Mouse (Mus musculus) hindbrain, embryonic 13.5 days (tissue): ENCODE measurements around the gene Igsf3. TPM values are rescaled to one million over a fixed set of nuclear protein-coding genes. Genes with fewer than 3 reads are reported as not detected.

ENCODE experiments used
- ATAC-seq: fragments of 200-750 bp; cut with Nextera tagmentation; 2 replicates; pipeline ENCODE4 v1.8.0; 2017; ENCODE audit warnings: moderate TSS enrichment; ENCODE audit not compliant: low FRiP score
- H3K27ac ChIP-seq: fragments of 300-500 bp; sonication (generic); 2 replicates; pipeline ENCODE4 v1.5.1; 2015; ENCODE audit warnings: inconsistent platforms, mild to moderate bottlenecking, moderate library complexity
- H3K27me3 ChIP-seq: fragments of 300-500 bp; sonication (generic); 2 replicates; pipeline ENCODE4 v1.6.1; 2015; ENCODE audit warnings: mild to moderate bottlenecking, inconsistent platforms
- H3K36me3 ChIP-seq: fragments of 300-500 bp; sonication (generic); 2 replicates; pipeline ENCODE4 v1.6.1; 2015; ENCODE audit warnings: mild to moderate bottlenecking, inconsistent platforms
- H3K4me1 ChIP-seq: fragments of 300-500 bp; sonication (generic); replicated peaks from 2 replicates; pipeline ENCODE4 v1.6.1; 2015; ENCODE audit warnings: inconsistent platforms
- H3K4me2 ChIP-seq: fragments of 300-500 bp; sonication (generic); 2 replicates; pipeline ENCODE4 v1.6.1; 2015; ENCODE audit warnings: inconsistent platforms, mild to moderate bottlenecking, moderate library complexity
- H3K4me3 ChIP-seq: fragments of 300-500 bp; sonication (generic); 2 replicates; pipeline ENCODE4 v1.5.1; 2015; ENCODE audit warnings: mild to moderate bottlenecking, inconsistent platforms
- H3K9ac ChIP-seq: fragments of 300-500 bp; sonication (generic); 2 replicates; pipeline ENCODE4 v1.6.1; 2015; ENCODE audit warnings: mild to moderate bottlenecking, inconsistent platforms
- H3K9me3 ChIP-seq: fragments of 300-500 bp; sonication (generic); 2 replicates; pipeline ENCODE4 v1.6.1; 2016; ENCODE audit warnings: inconsistent platforms
- WGBS: fragments of 180-500 bp; shearing (Covaris S2); methylation state at CpG from one replicate; pipeline ENCODE4 v1.1.7; 2015; 5-methylcytosine and 5-hydroxymethylcytosine counted together
- polyA plus RNA-seq: library from polyadenylated mRNA; unstranded; fragments of >200 nt; fragmentation: Nextera tagmentation; extraction: Ambion mirVana; gene quantifications from 2 replicates; pipeline ENCODE4 v1.2.1, GENCODE M21; 2015

The Igsf3 gene
- polyA plus RNA-seq, 1 experiment from 2014 or later, result 87.9 TPM

DNA sequence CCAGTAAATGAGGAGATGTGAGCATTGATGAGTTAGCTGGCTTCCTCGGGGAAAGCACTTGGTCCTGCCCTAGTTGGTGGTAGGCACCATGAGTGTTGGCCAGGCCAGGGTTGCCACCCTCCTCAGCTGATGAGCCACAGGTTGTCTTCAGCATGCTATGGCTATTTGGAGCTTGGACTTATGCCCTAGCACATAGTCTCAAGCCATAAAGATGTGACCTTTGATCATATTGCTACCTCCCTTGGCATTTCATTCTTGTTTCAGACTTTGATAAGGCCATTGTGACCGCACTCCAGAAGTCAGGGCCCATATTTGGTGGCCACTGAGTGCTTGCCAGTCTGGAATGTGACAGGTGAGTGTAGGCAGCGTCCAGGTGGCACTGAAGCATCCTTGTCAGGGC, 19.2 kb downstream of the Igsf3 start:
- Histone ChIP-seq H3K36me3 (no peaks in the 10 kb centered on the region), H3K27ac (no peak overlapping the region), H3K4me1 (peaks cover 91% of the 10 kb centered on the region), H3K9me3 (no peaks in the 10 kb centered on the region), H3K4me3 (no peak overlapping the region), H3K4me2 (no peak overlapping the region), H3K27me3 (no peaks in the 10 kb centered on the region), H3K9ac (no peak overlapping the region)
- ATAC-seq, result no peak
- WGBS, result 85% methylated on average over 3 of the region's 3 CpGs

DNA sequence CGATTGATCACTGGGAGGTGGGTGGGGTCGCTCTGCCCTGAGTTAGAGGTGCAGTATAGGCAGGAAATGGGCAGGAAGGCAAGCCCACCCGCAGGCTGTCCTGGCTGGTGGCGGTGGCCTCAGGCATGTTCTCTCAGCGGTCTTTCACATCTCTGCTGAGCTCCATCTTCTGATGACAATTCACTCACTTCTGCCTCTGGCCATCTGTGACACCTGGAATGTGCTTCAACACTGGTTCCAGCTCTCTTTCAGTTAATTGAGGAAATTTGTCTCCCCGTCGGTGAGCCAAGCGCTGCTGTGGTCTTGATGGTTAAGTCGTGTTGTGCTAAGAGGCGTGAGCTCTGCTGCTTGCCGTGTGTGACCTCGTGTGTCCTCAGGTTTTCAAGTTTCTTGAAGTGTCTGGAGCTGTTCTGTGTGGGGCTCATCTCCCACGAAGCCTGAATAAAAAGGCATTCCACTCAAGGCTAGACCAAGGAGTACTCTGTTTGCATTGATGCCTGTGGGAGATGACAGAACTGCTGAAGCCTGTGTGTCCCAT, 19.9 kb downstream of the Igsf3 start:
- peak overlapping the region; percentile 8; the same call in 1 of the 2 replicates for H3K27ac ChIP-seq

DNA sequence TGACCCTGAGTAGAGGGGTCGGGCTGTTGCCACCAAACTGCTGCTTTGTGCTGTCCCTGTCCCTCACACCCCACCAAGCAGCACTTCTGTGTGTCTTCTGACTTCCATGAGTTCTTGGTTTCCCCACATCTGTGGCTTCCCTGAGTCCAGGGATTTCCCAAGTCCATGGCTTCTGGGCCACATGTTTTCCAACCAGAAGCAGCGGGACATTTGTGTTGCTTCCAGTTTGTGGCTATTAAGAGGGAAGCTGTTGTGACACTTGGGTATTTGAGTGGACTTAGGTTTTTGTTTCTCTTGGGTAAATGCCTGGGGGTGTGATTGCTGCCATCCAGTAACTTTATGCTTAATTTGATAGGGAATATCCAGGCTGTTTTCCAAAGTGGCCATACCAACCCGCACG, 20.5 kb downstream of the Igsf3 start:
- H3K9me3 ChIP-seq, result no peaks in the 10 kb centered on the region
- no peak overlapping the region for H3K4me2 ChIP-seq
- H3K27ac ChIP-seq, result peak overlapping the region; percentile 1; the same call in 1 of the 2 replicates
- no peak overlapping the region for H3K9ac ChIP-seq
- H3K4me3 ChIP-seq, result no peak overlapping the region
- 78% methylated on average over 4 of the region's 4 CpGs for WGBS
- no peak for ATAC-seq
- H3K27me3 ChIP-seq, result no peaks in the 10 kb centered on the region
- no peaks in the 10 kb centered on the region for H3K36me3 ChIP-seq
- peaks cover 86% of the 10 kb centered on the region for H3K4me1 ChIP-seq

More for the DNA sequence above, 19.9 kb downstream of the Igsf3 start:
- 56% methylated on average over 13 of the region's 13 CpGs for WGBS
- no peak overlapping the region for H3K4me3 ChIP-seq
- peaks cover 88% of the 10 kb centered on the region for H3K4me1 ChIP-seq
- no peaks in the 10 kb centered on the region for H3K27me3 ChIP-seq
- H3K36me3 ChIP-seq, result no peaks in the 10 kb centered on the region
- H3K9ac ChIP-seq, result no peak overlapping the region
- no peak for ATAC-seq
- no peaks in the 10 kb centered on the region for H3K9me3 ChIP-seq
- no peak overlapping the region for H3K4me2 ChIP-seq

DNA sequence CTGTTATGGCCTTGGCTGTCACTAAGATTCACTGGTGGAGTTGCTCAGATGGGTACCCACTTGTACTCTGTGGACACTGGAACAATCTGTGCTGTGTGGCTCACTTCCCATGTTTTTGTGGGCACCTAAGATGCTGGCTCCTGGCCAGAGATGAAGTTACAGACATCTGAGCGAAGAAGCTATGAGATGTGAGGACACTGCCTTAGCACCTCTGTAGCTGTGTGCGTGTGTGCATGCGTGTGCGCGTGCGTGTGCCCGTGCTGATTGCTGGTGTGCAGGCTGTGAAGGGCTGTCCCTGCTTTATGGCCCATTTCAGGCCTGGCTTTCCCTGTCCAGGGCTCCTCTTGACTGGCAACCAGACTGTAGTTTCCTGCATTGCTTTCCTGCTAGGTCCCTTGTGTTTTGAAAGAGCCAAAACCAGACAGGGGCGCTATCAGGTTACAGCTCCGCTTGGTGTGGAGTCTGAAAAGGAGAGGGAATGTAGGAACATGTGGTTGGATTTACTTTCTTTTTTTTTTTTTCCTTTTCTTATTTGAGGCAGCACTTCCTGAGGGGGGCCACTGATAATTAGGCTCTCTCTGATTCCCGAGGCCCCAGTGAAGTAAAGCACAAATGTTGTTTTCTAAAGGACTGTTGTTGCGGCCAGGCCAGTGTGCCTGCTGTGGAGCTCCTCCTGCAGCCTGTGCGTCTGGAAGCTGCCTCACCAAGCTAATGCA, 21.3 kb downstream of the Igsf3 start:
- Histone ChIP-seq H3K27ac (peak overlapping the region; percentile 66), H3K27me3 (no peaks in the 10 kb centered on the region), H3K4me3 (no peak overlapping the region), H3K36me3 (no peaks in the 10 kb centered on the region), H3K9me3 (no peaks in the 10 kb centered on the region), H3K9ac (peak overlapping the region; percentile 46; the same call in 1 of the 2 replicates), H3K4me2 (no peak overlapping the region), H3K4me1 (peaks cover 78% of the 10 kb centered on the region)
- peak; percentile 30; the same call in 1 of the 2 replicates for ATAC-seq
- WGBS, result 41% methylated on average over 12 of the region's 12 CpGs

DNA sequence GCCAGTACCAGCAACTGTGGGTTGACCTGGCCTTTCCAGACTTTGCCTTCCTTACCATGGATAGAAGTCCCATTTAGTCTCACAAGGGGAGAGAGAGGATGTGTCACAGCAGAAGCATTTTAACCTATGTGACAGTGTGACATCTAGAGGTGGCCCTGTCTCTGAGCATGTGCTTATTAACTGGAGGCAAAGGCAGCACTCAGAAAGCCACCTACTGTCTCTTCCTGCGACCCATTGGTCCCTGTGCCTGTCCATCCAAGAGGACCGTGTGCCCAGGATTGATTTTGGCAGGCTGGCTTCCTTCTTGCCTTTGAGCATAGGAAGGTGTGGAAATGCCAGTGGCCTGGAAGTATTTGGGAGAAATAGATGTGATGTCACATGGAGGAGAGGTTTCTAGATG, 22.0 kb downstream of the Igsf3 start:
- 66% methylated on average over 2 of the region's 2 CpGs for WGBS
- Histone ChIP-seq H3K4me1 (peaks cover 78% of the 10 kb centered on the region), H3K27ac (peak overlapping the region; percentile 66), H3K4me3 (no peak overlapping the region), H3K9me3 (no peaks in the 10 kb centered on the region), H3K4me2 (no peak overlapping the region), H3K36me3 (no peaks in the 10 kb centered on the region), H3K9ac (peak overlapping the region; percentile 46; the same call in 1 of the 2 replicates), H3K27me3 (no peaks in the 10 kb centered on the region)
- no peak for ATAC-seq

DNA sequence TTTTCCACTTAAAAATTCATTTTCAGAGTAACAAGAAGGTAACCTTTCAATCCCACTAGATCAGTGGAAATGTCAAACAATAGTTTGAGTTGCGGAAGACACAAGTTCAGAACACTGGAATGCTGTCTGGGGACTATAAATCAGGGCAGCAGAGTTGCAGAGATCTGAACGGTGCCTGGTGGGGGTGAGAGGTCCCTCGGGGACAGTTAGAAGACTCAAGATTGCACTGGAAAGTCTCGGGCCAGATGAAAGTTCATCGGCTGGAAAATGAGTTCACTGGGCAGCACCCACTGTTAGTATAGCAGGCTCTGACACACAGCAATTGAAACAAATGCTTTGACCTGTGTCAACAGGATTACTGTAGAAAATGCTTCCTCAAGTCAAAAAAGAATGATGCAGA, 24.6 kb downstream of the Igsf3 start:
- H3K4me1 ChIP-seq, result peaks cover 75% of the 10 kb centered on the region
- no peak overlapping the region for H3K27ac ChIP-seq
- H3K4me2 ChIP-seq, result no peak overlapping the region
- 49% methylated on average over 5 of the region's 5 CpGs for WGBS
- H3K4me3 ChIP-seq, result no peak overlapping the region
- H3K36me3 ChIP-seq, result no peaks in the 10 kb centered on the region
- H3K9ac ChIP-seq, result no peak overlapping the region
- no peak for ATAC-seq
- H3K9me3 ChIP-seq, result no peaks in the 10 kb centered on the region
- no peaks in the 10 kb centered on the region for H3K27me3 ChIP-seq

DNA sequence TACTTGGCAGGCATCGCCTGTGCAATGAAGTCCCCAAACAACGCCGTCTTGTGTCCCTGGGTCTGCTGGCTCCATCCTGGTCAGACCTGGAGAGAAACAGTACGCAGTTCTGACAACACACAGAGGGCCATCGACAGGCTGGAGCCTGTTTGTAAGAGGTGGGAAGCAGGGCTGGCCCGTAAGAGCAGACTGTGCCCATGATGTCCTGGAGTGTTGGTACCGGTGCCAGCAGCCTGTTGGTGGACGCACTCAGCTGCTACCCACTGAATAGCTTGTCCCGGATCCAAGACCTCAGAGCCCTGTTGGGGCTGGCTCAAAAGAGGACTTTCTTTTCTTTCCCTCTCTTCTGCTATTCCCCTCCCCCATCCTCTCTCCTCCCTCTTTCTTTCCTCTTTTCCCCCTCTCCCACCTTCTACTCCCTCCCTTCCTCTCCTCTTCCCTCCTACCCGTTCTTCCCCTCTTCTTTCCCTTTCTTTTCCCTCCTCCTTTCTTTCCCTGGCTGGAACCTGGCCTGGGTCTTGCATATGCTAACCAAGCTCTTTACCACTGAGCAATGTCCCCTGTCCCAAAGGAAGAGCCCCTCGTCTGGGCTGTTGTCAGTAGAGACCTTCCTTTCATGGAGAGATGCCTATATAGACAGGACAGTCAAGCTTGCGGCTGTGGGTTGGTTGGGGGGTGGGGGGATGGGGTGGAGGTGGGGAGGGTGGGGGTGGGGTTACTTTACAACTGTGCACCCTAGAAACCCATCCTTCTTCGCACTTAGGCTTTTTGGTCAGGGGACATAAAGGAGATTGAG, 27.9 kb downstream of the Igsf3 start:
- Histone ChIP-seq H3K27ac (peak overlapping the region; percentile 71), H3K27me3 (no peaks in the 10 kb centered on the region), H3K4me3 (no peak overlapping the region), H3K9me3 (no peaks in the 10 kb centered on the region), H3K4me2 (no peak overlapping the region), H3K9ac (no peak overlapping the region), H3K36me3 (no peaks in the 10 kb centered on the region), H3K4me1 (peaks cover 64% of the 10 kb centered on the region)
- ATAC-seq, result peak; percentile 59
- 49% methylated on average over 13 of the region's 13 CpGs for WGBS

DNA sequence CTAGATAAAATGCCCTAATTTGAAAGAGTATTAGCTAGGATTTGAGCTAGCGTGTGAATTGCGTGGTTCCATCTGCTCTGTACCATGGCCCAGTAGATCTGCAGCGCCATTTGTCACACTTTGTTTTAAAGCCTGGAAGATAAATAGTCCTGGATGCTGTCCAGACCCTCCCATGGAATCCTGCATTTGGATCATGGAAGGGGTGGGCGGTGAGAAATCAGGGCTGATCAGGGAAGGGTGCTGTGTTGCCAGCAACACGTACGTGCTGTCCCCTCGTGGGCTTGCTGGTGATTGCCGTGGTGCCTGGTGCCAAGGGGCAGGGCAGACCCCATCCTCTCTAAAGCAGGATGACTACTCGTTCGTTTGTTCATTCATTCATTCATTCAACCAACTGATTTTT, 28.6 kb downstream of the Igsf3 start:
- H3K4me3 ChIP-seq, result no peak overlapping the region
- peaks cover 65% of the 10 kb centered on the region for H3K4me1 ChIP-seq
- peak overlapping the region; percentile 71 for H3K27ac ChIP-seq
- no peaks in the 10 kb centered on the region for H3K36me3 ChIP-seq
- H3K9ac ChIP-seq, result no peak overlapping the region
- H3K4me2 ChIP-seq, result no peak overlapping the region
- H3K9me3 ChIP-seq, result no peaks in the 10 kb centered on the region
- 65% methylated on average over 10 of the region's 10 CpGs for WGBS
- peak; percentile 32 for ATAC-seq
- no peaks in the 10 kb centered on the region for H3K27me3 ChIP-seq

DNA sequence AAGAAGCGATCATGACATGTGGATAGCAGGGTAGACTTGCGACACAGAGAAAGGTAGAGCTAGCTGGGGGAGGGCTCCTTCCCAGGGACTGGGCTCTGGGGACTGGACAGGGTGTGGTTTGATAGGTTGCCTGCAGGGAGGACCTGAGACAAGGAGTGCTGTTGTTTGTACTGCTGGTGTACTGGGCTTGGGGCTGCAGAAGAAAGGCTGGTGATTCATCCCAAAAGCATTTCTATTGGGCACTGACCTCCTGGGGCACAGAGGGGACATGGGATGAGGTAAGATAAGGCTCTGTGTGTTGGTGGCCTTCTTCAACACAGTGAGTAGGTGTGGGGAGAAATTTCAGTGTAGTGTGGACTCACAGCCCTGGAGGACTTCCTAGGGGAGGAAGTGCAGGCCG, 29.2 kb downstream of the Igsf3 start:
- Histone ChIP-seq H3K36me3 (no peaks in the 10 kb centered on the region), H3K9me3 (no peaks in the 10 kb centered on the region), H3K9ac (no peak overlapping the region), H3K27me3 (no peaks in the 10 kb centered on the region), H3K4me3 (no peak overlapping the region), H3K27ac (no peak overlapping the region), H3K4me1 (peaks cover 71% of the 10 kb centered on the region), H3K4me2 (no peak overlapping the region)
- 80% methylated on average over 3 of the region's 3 CpGs for WGBS
- ATAC-seq, result no peak

DNA sequence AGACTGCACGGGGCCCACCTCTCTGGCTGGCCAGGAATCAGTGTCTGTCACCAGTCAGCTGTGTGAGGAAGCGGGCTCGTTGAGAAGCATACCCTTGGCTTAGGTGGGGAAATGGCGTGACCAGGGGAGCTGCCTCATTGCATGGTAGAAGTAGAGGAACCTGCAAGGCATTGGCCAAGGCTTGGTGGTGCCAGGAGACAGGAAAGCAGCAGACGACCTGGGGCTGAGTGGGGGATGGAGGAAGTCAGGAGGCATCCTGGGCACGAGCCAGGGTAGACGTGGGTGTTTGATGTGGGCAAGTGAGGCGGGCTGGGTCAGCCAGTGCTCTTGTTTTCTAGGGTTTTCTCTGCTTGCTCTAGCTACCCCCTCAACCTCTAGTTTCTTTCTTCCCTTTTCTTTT, 30.7 kb downstream of the Igsf3 start:
- Histone ChIP-seq H3K4me1 (peaks cover 74% of the 10 kb centered on the region), H3K9me3 (no peaks in the 10 kb centered on the region)
- no peak for ATAC-seq

DNA sequence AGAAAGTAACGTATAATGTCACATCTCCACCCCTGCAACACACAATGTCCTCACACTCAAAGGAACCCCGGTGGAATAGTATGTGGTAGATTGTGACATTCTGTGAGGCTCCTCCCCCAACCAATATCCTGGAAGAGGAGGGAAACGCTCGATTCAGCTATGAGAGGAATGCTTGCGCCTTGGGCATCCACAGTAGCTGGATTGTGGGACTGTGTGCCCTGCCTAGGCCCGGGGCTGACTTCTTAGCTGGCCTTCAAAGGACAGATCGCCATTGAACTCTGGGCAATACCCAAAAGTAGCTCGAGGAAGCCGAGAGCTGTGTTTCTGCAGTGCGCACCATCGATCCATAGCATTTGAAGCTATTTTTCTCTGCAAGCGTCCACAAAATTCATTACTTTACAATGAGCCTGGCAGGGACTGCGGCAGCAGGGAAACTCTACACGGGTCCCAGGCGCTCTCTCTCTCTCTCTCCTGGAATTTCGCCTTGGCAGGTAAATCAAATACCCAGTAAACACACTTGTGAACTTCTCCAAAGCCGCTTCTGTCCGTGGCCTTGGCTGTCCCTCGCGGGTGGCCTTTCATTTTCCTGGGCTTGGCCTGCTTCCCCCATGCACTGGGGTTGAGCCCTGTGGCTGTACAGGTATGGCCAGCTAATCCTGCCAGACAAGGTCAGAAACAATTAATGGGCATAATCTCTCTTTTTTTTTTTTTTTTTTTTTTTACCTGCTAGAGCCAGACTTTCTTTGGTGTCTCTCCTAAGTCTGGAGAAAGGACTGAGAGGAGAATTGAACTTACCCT, 32.3 kb downstream of the Igsf3 start:
- no peak overlapping the region for H3K9ac ChIP-seq
- peaks cover 65% of the 10 kb centered on the region for H3K4me1 ChIP-seq
- no peak for ATAC-seq
- no peaks in the 10 kb centered on the region for H3K9me3 ChIP-seq
- peak overlapping the region; percentile 74 for H3K27ac ChIP-seq
- no peak overlapping the region for H3K4me3 ChIP-seq
- no peak overlapping the region for H3K4me2 ChIP-seq
- no peaks in the 10 kb centered on the region for H3K27me3 ChIP-seq
- no peaks in the 10 kb centered on the region for H3K36me3 ChIP-seq
- 54% methylated on average over 20 of the region's 20 CpGs for WGBS

More for the DNA sequence above, 30.7 kb downstream of the Igsf3 start:
- Histone ChIP-seq H3K4me2 (no peak overlapping the region), H3K27ac (no peak overlapping the region), H3K4me3 (no peak overlapping the region), H3K36me3 (no peaks in the 10 kb centered on the region), H3K27me3 (no peaks in the 10 kb centered on the region), H3K9ac (no peak overlapping the region)
- WGBS, result 74% methylated on average over 8 of the region's 8 CpGs

DNA sequence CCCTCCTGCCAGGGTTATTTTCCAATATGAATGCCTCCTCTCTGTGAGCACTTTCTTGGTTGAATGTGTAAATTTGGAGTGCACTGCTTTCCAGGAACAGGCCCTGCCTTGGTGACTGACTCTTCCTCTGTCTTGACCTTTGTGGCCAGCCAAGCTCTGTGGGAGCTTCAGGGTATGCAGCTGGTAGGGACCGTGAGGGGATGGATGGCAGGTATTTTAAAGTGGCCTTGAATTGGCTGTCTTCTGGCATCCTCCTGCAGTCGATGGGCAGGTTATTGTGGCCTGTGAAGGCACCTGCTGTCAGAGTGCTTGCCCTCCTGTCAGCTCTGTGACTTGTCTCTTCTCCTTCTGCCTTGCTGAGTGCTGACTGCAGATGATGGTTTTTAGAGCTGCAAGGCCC, 33.3 kb downstream of the Igsf3 start:
- no peak overlapping the region for H3K4me3 ChIP-seq
- peak overlapping the region; percentile 51; the same call in 1 of the 2 replicates for H3K9ac ChIP-seq
- ATAC-seq, result no peak
- H3K27me3 ChIP-seq, result no peaks in the 10 kb centered on the region
- 0 out of 2 replicates have a peak overlapping the region, but pooled peaks have one; percentile 1 for H3K27ac ChIP-seq
- H3K36me3 ChIP-seq, result no peaks in the 10 kb centered on the region
- H3K9me3 ChIP-seq, result no peaks in the 10 kb centered on the region
- 19% methylated on average over 2 of the region's 2 CpGs for WGBS
- H3K4me2 ChIP-seq, result no peak overlapping the region
- peaks cover 59% of the 10 kb centered on the region for H3K4me1 ChIP-seq
